Mouse (Mus musculus) stomach, postnatal 0 days (tissue): ENCODE results near the gene Med22. TPM values are rescaled to one million over a fixed set of nuclear protein-coding genes. Genes with fewer than 3 reads are reported as not detected.

Experiments
- ATAC-seq: fragments of 200-750 bp; cut with Nextera tagmentation; 2 replicates; pipeline ENCODE4 v1.8.0; 2017; ENCODE audit not compliant: low FRiP score, low TSS enrichment
- DNase-seq: peaks from one replicate; pipeline ENCODE4 v3.0.0-alpha.2; 2016; ENCODE audit warnings: low spot score
- H3K27ac ChIP-seq: fragments of 300-500 bp; sonication (generic); replicated peaks from 2 replicates; pipeline ENCODE4 v1.5.1; 2014; ENCODE audit warnings: mild to moderate bottlenecking, control low read depth
- H3K27me3 ChIP-seq: fragments of 300-500 bp; sonication (generic); 2 replicates; pipeline ENCODE4 v1.6.1; 2014; ENCODE audit warnings: low read length; ENCODE audit not compliant: control insufficient read depth, insufficient read depth
- H3K36me3 ChIP-seq: fragments of 300-500 bp; sonication (generic); 2 replicates; pipeline ENCODE4 v1.6.1; 2014; ENCODE audit warnings: low read length, mixed read lengths; ENCODE audit not compliant: control insufficient read depth, insufficient read depth
- H3K4me1 ChIP-seq: fragments of 300-500 bp; sonication (generic); replicated peaks from 2 replicates; pipeline ENCODE4 v1.6.1; 2014; ENCODE audit warnings: antibody characterized with exemption; ENCODE audit not compliant: control insufficient read depth, insufficient read depth
- H3K4me2 ChIP-seq: fragments of 300-500 bp; sonication (generic); replicated peaks from 2 replicates; pipeline ENCODE4 v1.6.1; 2014; ENCODE audit warnings: low read depth, mild to moderate bottlenecking, control low read depth, moderate library complexity
- H3K4me3 ChIP-seq: fragments of 300-500 bp; sonication (generic); 2 replicates; pipeline ENCODE4 v1.5.1; 2014; ENCODE audit warnings: low read depth, low read length, control low read depth
- H3K9ac ChIP-seq: fragments of 300-500 bp; sonication (generic); 2 replicates; pipeline ENCODE4 v1.6.1; 2014; ENCODE audit warnings: mild to moderate bottlenecking, low read length, control low read depth, mixed read lengths
- H3K9me3 ChIP-seq: fragments of 300-500 bp; sonication (generic); 2 replicates; pipeline ENCODE4 v1.6.1; 2016; ENCODE audit warnings: low read length; ENCODE audit not compliant: control insufficient read depth
- CTCF ChIP-seq: IDR thresholded peaks from 2 replicates; pipeline ENCODE4 v1.5.1; 2016; ENCODE audit warnings: antibody characterized with exemption, low read depth, mild to moderate bottlenecking, moderate library complexity
- EP300 ChIP-seq: optimal IDR thresholded peaks from 2 replicates; pipeline ENCODE3; 2016; ENCODE audit warnings: antibody characterized with exemption
- WGBS: fragments of 180-500 bp; shearing (Covaris S2); extraction: QIAGEN DNeasy Blood & Tissue Kit; methylation state at CpG from one replicate; pipeline ENCODE4 v1.1.7; 2014; 5-methylcytosine and 5-hydroxymethylcytosine counted together
- polyA plus RNA-seq: library from polyadenylated mRNA; unstranded; fragments of >200 nt; fragmentation: Nextera tagmentation; extraction: Ambion mirVana; gene quantifications from 2 replicates; pipeline ENCODE4 v1.2.1, GENCODE M21; 2015

The Med22 gene
- polyA plus RNA-seq, result 22.5 and 23.9 TPM in 2 replicates

GRCm38 (mm10) chr2:26910124-26910993 is at the start of gene Med22, which contains the start of gene Rpl7a:
Gene Med22, minus strand, starts transcription at chr2:26910677.
Gene Rpl7a, plus strand, starts transcription at chr2:26910764.
- under 1% methylated on average over 73 of the region's 74 CpGs for WGBS
- H3K27ac ChIP-seq, result peak within 1 kb of the TSS; percentile 88
- peaks cover 25% of the 10 kb centered on the region for H3K36me3 ChIP-seq

GRCm38 (mm10) chr2:26957488-26957859 is 47.0 kb upstream of the Med22 start:
- H3K36me3 ChIP-seq, result peaks cover 36% of the 10 kb centered on the region
- WGBS, result 48% methylated on average over 2 of the region's 2 CpGs
- H3K9me3 ChIP-seq, result no peaks in the 10 kb centered on the region
- TF ChIP-seq CTCF, result no peak
- H3K27ac ChIP-seq, result no peak overlapping the region
- H3K4me2 ChIP-seq, result no peak overlapping the region
- H3K4me1 ChIP-seq, result no peaks in the 10 kb centered on the region
- H3K4me3 ChIP-seq, result no peak overlapping the region
- no peaks in the 10 kb centered on the region for H3K27me3 ChIP-seq
- ATAC-seq (no peak), DNase-seq (no peak)
- no peak overlapping the region for H3K9ac ChIP-seq

More at GRCm38 (mm10) chr2:26910124-26910993, at the start of gene Med22, which contains the start of gene Rpl7a:
- H3K9ac ChIP-seq, result peak within 1 kb of the TSS; percentile 95
- H3K4me1 ChIP-seq, result peaks cover 2% of the 10 kb centered on the region
- H3K4me3 ChIP-seq, result peak within 1 kb of the TSS; percentile 76
- H3K4me2 ChIP-seq, result peak within 1 kb of the TSS; percentile 92
- ATAC-seq, result peak; percentile 94
- peak; percentile 100 for DNase-seq
- no peaks in the 10 kb centered on the region for H3K9me3 ChIP-seq
- H3K27me3 ChIP-seq, result no peaks in the 10 kb centered on the region
- TF ChIP-seq CTCF (no peak), EP300 (peak; percentile 99)

GRCm38 (mm10) chr2:26956811-26957487 is 46.5 kb upstream of the Med22 start:
- no peak for TF ChIP-seq CTCF
- TF ChIP-seq EP300, result no peak
- Histone ChIP-seq H3K4me2 (no peak overlapping the region), H3K9me3 (no peaks in the 10 kb centered on the region), H3K9ac (no peak overlapping the region), H3K4me3 (no peak overlapping the region), H3K27ac (no peak overlapping the region), H3K36me3 (peaks cover 34% of the 10 kb centered on the region), H3K4me1 (no peaks in the 10 kb centered on the region), H3K27me3 (no peaks in the 10 kb centered on the region)
- peak; percentile 39 for DNase-seq
- ATAC-seq, result peak; percentile 82
- WGBS, result 84% methylated on average over 12 of the region's 12 CpGs

GRCm38 (mm10) chr2:26954735-26955395 is 44.4 kb upstream of the Med22 start:
- H3K9ac ChIP-seq, result no peak overlapping the region
- H3K9me3 ChIP-seq, result no peaks in the 10 kb centered on the region
- H3K27ac ChIP-seq, result no peak overlapping the region
- WGBS, result 88% methylated on average over 2 of the region's 2 CpGs
- no peaks in the 10 kb centered on the region for H3K4me1 ChIP-seq
- ATAC-seq (no peak), DNase-seq (no peak)
- TF ChIP-seq CTCF (no peak), EP300 (no peak)
- no peak overlapping the region for H3K4me2 ChIP-seq
- peaks cover 30% of the 10 kb centered on the region for H3K36me3 ChIP-seq
- no peak overlapping the region for H3K4me3 ChIP-seq
- H3K27me3 ChIP-seq, result no peaks in the 10 kb centered on the region

GRCm38 (mm10) chr2:26952866-26953265 is 42.4 kb upstream of the Med22 start:
- 88% methylated on average over 8 of the region's 8 CpGs for WGBS
- Histone ChIP-seq H3K4me1 (no peaks in the 10 kb centered on the region), H3K4me2 (no peak overlapping the region), H3K9ac (no peak overlapping the region), H3K27ac (no peak overlapping the region), H3K9me3 (no peaks in the 10 kb centered on the region), H3K4me3 (no peak overlapping the region), H3K27me3 (no peaks in the 10 kb centered on the region), H3K36me3 (peaks cover 21% of the 10 kb centered on the region)
- ATAC-seq (no peak), DNase-seq (no peak)
- no peak for TF ChIP-seq CTCF
- TF ChIP-seq EP300, result no peak
